Mouse (Mus musculus) gastrocnemius, postnatal 10 days (tissue): ENCODE measurements around the gene Epb41. TPM values are rescaled to one million over a fixed set of nuclear protein-coding genes. Genes with fewer than 3 reads are reported as not detected.

ENCODE experiments used
- DNase-seq: peaks from one replicate; pipeline ENCODE4 v3.0.0; 2021; ENCODE audit warnings: mixed read lengths
- total RNA-seq, 2 experiments: library from RNA; stranded (reverse); gene quantifications; 2 replicates each; pipeline ENCODE4 v1.2.3; 2021

Epb41 gene
- total RNA-seq, 2 experiments from 2014 or later: 51.7 to 54.5 TPM

GRCm38 (mm10) chr4:132007123-132007522 is 68.0 kb downstream of the Epb41 start:
- no peak for DNase-seq

- no peak for DNase-seq
These were observed 76.5 kb downstream of the Epb41 start for GRCm38 (mm10) chr4:131998641-131999040.

- no peak for DNase-seq
These were observed 77.6 kb downstream of the Epb41 start for GRCm38 (mm10) chr4:131997476-131997875.

GRCm38 (mm10) chr4:131996985-131997384 is 78.1 kb downstream of the Epb41 start:
- no peak for DNase-seq

GRCm38 (mm10) chr4:131993792-131994191 is 81.3 kb downstream of the Epb41 start:
- no peak for DNase-seq

- DNase-seq: no peak
These were observed 92.1 kb downstream of the Epb41 start for GRCm38 (mm10) chr4:131982881-131983538.

GRCm38 (mm10) chr4:131981755-131982154 is 93.4 kb downstream of the Epb41 start:
- no peak for DNase-seq

- peak; percentile 81 for DNase-seq
These were observed 97.9 kb downstream of the Epb41 start for GRCm38 (mm10) chr4:131977201-131977600.

- no peak for DNase-seq
These were observed 104.8 kb downstream of the Epb41 start for GRCm38 (mm10) chr4:131970244-131970853.

- DNase-seq: peak; percentile 11
These were observed 106.2 kb downstream of the Epb41 start for GRCm38 (mm10) chr4:131968873-131969272.

- no peak for DNase-seq
These were observed 118.0 kb downstream of the Epb41 start for GRCm38 (mm10) chr4:131957161-131957560.

- DNase-seq: no peak
These were observed 124.5 kb downstream of the Epb41 start for GRCm38 (mm10) chr4:131950657-131951056.

GRCm38 (mm10) chr4:131949903-131950302 is 125.2 kb downstream of the Epb41 start:
- no peak for DNase-seq

GRCm38 (mm10) chr4:131947848-131948247 is 127.3 kb downstream of the Epb41 start:
- no peak for DNase-seq

- DNase-seq: no peak
These were observed 134.3 kb downstream of the Epb41 start for GRCm38 (mm10) chr4:131940846-131941245.

GRCm38 (mm10) chr4:131939459-131939858 is 135.7 kb downstream of the Epb41 start:
- no peak for DNase-seq

GRCm38 (mm10) chr4:131929146-131929545 is 146.0 kb downstream of the Epb41 start:
- no peak for DNase-seq

GRCm38 (mm10) chr4:131924096-131924810 is 150.9 kb downstream of the Epb41 start:
- DNase-seq: no peak

GRCm38 (mm10) chr4:131922404-131922803 is 152.7 kb downstream of the Epb41 start:
- no peak for DNase-seq

GRCm38 (mm10) chr4:131921461-131922346 is 153.4 kb downstream of the Epb41 start, which contains the start of gene Tmem200b:
Gene Tmem200b (plus strand): TSS chr4:131921771.
- peak; percentile 50 for DNase-seq

GRCm38 (mm10) chr4:131920595-131921351 is 154.3 kb downstream of the Epb41 start:
- peak; percentile 75 for DNase-seq
